Mouse (Mus musculus): Measurements from ENCODE around the gene Tmem203.

Tmem203 gene

DNA sequence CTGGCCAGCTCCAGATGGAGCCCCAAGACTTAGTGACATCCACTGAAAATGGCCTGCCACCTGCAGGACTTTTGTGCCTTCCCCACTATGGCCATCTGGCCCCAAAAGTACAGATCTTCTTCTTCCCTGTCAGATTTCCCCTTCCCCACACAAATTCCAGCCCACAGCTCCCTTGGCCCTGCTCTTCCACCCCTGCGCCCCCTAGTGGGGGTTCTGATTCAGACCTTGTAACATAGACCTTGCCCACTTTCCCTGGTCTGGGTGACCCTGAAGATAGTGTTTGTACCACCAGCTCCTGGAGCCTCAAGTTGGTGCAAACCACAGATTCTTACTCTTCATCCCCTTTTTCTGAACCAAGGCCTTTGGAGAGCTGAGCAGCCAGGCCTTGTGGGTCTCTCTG, 37.6 kb downstream of the Tmem203 start:
- DNase-seq, result peak; percentile 87

DNA sequence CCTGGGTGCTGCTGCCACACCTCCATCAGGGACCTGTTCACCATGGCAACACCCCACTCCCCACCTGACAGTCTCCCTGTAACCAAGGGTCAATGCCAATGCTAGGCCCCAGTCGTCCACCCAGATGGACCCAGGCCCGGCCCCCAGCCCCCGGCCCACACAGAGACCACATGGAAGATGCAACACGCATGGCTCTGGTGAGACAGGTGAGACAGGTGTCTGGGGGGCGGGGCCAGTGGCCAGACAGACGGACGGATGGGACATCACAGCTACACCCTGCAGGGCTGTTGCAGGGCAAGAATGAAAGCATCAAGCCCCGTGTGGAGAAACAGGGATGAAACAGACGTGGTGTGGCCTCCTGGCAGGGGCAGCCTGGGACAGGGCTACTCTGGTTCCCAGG, 38.5 kb downstream of the Tmem203 start:
- DNase-seq, result no peak

DNA sequence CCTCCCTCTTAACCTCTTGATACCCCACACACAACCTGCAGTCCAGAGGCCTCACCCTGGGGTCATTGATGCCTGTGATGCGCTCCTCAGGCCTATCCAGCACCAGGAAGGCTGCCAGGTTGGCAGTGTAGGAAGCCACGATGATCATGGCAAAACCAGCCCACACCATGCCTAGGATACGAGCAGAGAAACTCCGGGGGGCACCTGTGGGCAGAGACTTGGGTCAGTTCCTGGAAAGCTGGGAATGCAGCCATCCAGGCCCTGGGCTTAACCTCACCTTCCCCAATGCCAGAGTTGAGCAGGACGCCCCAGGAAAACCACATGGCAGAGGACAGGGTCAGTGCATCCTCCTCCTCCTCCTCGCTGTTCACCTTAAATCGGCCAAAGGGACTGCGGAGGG, 41.9 kb downstream of the Tmem203 start:
- DNase-seq, result no peak

DNA sequence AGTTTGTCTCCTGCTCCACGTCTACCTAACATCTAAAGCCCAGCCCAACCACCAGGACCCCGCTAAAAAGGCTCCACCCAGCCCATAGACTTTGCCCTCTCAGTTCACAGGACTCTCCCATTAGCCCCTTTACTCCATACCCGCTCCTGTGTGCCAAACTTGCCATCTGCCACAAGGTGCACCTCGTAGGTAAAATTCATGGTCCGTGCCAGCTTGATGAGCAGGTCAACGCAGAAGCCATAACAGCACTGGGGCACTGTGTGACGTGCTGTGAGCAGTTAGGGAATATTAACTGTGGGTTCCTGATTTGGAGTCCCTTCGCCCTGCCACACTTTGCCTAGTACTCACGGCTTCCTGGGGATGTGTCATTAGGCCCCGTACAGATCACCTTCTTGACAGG, 42.8 kb downstream of the Tmem203 start:
- no peak for DNase-seq

DNA sequence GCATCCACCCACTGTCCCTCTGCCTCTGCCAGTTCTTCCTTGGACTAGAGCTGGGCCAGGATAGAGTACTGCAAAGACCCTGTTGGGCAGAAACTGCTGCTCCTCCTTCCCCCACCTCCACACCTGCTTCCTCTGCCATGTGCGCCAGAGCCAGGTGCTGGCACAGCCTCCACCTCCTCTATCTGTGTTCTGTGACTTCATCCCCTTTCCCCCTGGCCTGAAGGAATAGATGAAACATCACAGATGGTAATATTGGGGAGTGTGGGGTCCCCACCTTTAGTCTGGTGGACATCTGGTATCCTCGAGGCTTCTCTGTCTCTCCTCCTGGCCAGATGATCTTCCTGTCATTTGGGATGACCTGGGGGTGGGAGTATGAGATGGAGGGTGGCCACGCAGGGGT, 48.2 kb downstream of the Tmem203 start:
- no peak for DNase-seq

DNA sequence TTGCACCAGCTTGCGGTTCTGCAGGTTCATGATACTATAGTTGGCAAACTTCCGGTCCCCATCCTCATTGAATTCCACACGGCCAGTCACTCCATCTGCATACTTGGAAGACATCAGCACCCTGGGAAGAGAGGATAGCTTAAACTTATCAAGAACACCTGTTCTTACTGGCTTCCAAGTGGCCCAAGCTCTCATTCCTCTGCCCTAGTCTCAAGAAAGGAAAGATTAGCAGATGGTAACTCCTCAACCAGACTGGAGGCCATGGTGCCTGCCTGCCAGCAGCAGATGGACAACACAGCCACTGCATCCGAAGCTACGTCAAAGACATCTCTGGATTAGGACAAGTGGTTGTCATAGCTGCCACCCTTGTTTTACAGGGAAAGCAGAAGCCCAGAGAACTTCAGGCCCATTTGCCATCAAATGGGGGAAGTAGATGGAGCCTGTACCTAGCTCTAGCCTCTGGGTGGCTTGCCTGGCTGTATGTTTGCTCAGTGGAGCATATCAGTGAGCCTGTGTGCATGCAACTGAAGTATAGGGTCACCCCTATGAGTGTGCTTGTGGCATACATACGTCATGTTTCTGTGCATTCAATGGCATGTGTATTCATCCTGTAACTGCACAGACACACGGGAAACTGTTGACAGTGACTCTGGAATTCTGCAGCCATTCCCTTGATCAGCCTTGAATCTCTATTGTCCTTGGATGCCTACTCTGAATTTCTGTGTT, 48.9 kb downstream of the Tmem203 start:
- no peak for DNase-seq

DNA sequence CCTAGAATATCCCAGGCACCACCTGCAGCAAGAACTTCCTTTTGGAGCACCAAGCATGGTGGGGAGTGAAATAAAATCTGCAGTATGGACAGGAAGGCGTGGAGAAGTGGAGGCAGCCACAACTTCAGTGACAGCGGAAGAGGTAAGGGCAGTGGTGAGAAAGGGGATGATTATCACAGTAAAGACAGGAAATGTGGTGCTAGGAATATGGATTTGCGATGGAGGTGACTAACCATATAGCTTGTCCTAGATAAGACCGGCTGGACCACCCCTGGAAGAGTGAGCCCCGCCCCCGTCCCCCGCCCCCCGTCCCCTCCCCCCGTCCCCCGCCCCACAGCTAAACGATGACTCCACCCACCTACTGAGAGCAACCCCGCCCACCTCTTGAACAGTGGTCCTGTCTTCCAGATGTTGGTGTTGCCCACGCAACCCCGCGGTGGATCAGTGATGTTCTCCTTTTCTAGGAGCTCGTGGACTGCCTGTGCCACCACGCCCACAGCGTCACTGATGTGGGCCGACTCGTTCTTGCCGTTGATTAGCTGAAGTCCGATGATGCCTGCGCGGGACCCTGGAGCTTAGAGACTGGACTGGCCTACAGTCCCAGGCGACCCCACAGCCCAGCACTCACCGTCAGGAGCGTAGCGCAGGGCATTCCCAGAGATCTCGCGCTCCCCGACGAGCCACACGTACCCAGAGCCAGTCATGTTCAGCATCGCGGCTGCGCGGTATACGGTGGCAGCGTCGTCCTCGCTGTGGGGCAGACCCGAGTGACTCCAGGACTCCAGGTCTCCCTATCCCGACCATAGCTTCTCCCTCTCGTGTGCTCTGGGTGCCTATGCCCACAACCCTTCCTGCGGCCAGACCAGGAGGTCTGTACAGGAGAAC, 49.7 kb downstream of the Tmem203 start:
- peak; percentile 45 for DNase-seq
